In the genomic region with DNA sequence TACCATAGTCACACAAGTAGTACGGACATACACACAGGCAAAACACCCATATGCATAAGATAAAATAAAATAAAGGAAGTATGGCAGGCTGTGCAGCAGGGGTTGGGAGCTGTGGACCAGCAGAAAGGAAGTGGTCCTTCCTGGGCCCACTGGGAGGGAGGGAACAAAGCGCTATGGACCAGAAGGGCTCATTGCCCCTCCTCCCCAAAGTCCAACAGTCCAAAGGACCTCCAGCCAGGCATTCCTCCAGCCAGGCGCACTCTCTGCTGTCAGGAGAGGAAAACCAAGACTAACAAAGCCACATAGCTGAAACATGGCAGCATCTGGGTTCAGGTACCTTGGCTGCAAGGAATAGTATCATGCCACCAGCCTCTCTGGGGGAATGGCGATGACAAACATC, we compare ENCODE assay signal across 20 mouse cellular contexts. TPM values are rescaled to one million over a fixed set of nuclear protein-coding genes. Genes with fewer than 3 reads are reported as not detected.
A peak's percentile ranks its signal among the peaks of the same experiment; 100 is the strongest.
DNase-seq lines count a peak whose midpoint lies in the region; ATAC-seq lines count a peak whose summit lies in the region.
"Had no signal": no experiment of that assay in that cellular context is flagged by ENCODE, and none has a peak within 500 bp of the region (broad histone marks: within the 10 kb centered on the region; RNA-seq: fewer than 3 reads in every experiment).

No protein-coding gene starts in this region.

- H3K4me3 ChIP-seq in kidney, embryonic 16.5 days (ENCODE audit: low read length) = no peak overlapping the region
- H3K4me3 ChIP-seq in liver, embryonic 12.5 days = no peak overlapping the region
- no peak overlapping the region for H3K4me3 ChIP-seq in liver, embryonic 11.5 days (ENCODE audit: low read depth, low read length)
- H3K4me3 ChIP-seq: embryonic facial prominence, embryonic 15.5 days; erythroblast, embryonic 14.5 days; forebrain, embryonic 10.5 days; gastrocnemius, adult 2 months; heart, embryonic 12.5 days; hindbrain, embryonic 10.5 days had no signal

- no peak for ATAC-seq in kidney, embryonic 16.5 days (ENCODE audit: low FRiP score, low TSS enrichment)
- 0 out of 2 replicates have a peak, but pooled peaks have one; percentile 10 for ATAC-seq in liver, embryonic 12.5 days
- ATAC-seq in liver, embryonic 11.5 days (replicated peaks; ENCODE audit: low FRiP score) = no peak
- no peak for ATAC-seq in activated CD4-positive, CD25-positive, alpha-beta regulatory T cell, adult 4 months
- ATAC-seq: forebrain, embryonic 14.5 days had no signal

- 79% methylated on average over 4 of the region's 4 CpGs for WGBS in kidney, embryonic 16.5 days
- 51% methylated on average over 4 of the region's 4 CpGs for WGBS in liver, embryonic 12.5 days (ENCODE audit: insufficient replicate concordance)
- WGBS in liver, embryonic 11.5 days = 65% methylated on average over 4 of the region's 4 CpGs

- no peak overlapping the region for H3K4me2 ChIP-seq in kidney, embryonic 16.5 days (replicated peaks; ENCODE audit: low read depth, low read length)
- no peak overlapping the region for H3K4me2 ChIP-seq in liver, embryonic 12.5 days
- H3K4me2 ChIP-seq in liver, embryonic 11.5 days = no peak overlapping the region
- H3K4me2 ChIP-seq: embryonic facial prominence, embryonic 15.5 days; heart, embryonic 12.5 days; hindbrain, embryonic 14.5 days had no signal

- H3K9ac ChIP-seq in kidney, embryonic 16.5 days (replicated peaks; ENCODE audit: low read length) = no peak overlapping the region
- no peak overlapping the region for H3K9ac ChIP-seq in liver, embryonic 12.5 days
- H3K9ac ChIP-seq in liver, embryonic 11.5 days (ENCODE audit: low read depth, low read length) = no peak overlapping the region
- H3K9ac ChIP-seq: embryonic facial prominence, embryonic 15.5 days; heart, embryonic 12.5 days; hindbrain, embryonic 14.5 days had no signal

- no peaks in the 10 kb centered on the region for H3K36me3 ChIP-seq in kidney, embryonic 16.5 days (ENCODE audit: insufficient read depth, low read length)
- no peaks in the 10 kb centered on the region for H3K36me3 ChIP-seq in liver, embryonic 12.5 days
- no peaks in the 10 kb centered on the region for H3K36me3 ChIP-seq in liver, embryonic 11.5 days (ENCODE audit: control insufficient read depth, insufficient read depth, low read length)
- H3K36me3 ChIP-seq: embryonic facial prominence, embryonic 15.5 days; forebrain, embryonic 10.5 days; heart, embryonic 12.5 days; hindbrain, embryonic 10.5 days had no signal

- H3K27ac ChIP-seq in kidney, embryonic 16.5 days (ENCODE audit: low read length) = no peak overlapping the region
- H3K27ac ChIP-seq in liver, embryonic 12.5 days = no peak overlapping the region
- H3K27ac ChIP-seq in liver, embryonic 11.5 days (ENCODE audit: low read depth, low read length) = no peak overlapping the region
- H3K27ac ChIP-seq: embryonic facial prominence, embryonic 15.5 days; forebrain, embryonic 10.5 days; gastrocnemius, adult 2 months; hindbrain, embryonic 10.5 days; hindbrain, embryonic 14.5 days had no signal

- DNase-seq in kidney, adult 8-10 months = peak; percentile 23 to 39
- DNase-seq in liver, embryonic 11.5 days (ENCODE audit: low spot score) = no peak
- peak; percentile 42 to 57 for DNase-seq in kidney, postnatal 36 days
- DNase-seq in urinary bladder, postnatal 10 days (ENCODE audit: low spot score) = no peak
- DNase-seq: adrenal gland, postnatal 14 days; cerebellum, adult 11-12 months; cerebellum, postnatal 10 days; gastrocnemius, adult 2 months; gastrocnemius, postnatal 25 days had no signal

- no peaks in the 10 kb centered on the region for H3K9me3 ChIP-seq in kidney, embryonic 16.5 days (ENCODE audit: low read length)
- H3K9me3 ChIP-seq in liver, embryonic 12.5 days (replicated peaks) = no peaks in the 10 kb centered on the region
- no peaks in the 10 kb centered on the region for H3K9me3 ChIP-seq in liver, embryonic 11.5 days (ENCODE audit: control insufficient read depth, low read length)
- H3K9me3 ChIP-seq: embryonic facial prominence, embryonic 15.5 days; forebrain, embryonic 10.5 days; heart, embryonic 12.5 days; hindbrain, embryonic 10.5 days had no signal

- H3K27me3 ChIP-seq in kidney, embryonic 16.5 days (ENCODE audit: insufficient read depth, low read length) = no peaks in the 10 kb centered on the region
- H3K27me3 ChIP-seq in liver, embryonic 12.5 days (replicated peaks) = peaks cover 15% of the 10 kb centered on the region
- no peaks in the 10 kb centered on the region for H3K27me3 ChIP-seq in liver, embryonic 11.5 days (replicated peaks; ENCODE audit: control insufficient read depth, insufficient read depth, low read length)
- H3K27me3 ChIP-seq: embryonic facial prominence, embryonic 15.5 days had no signal

- no peaks in the 10 kb centered on the region for H3K4me1 ChIP-seq in kidney, embryonic 16.5 days (ENCODE audit: insufficient read depth, low read length)
- H3K4me1 ChIP-seq in liver, embryonic 12.5 days = peaks cover 8% of the 10 kb centered on the region
- H3K4me1 ChIP-seq in liver, embryonic 11.5 days (replicated peaks; ENCODE audit: control insufficient read depth, insufficient read depth, low read length) = no peaks in the 10 kb centered on the region
- H3K4me1 ChIP-seq: embryonic facial prominence, embryonic 15.5 days had no signal

RNA-seq across cellular contexts. Expression of a gene that starts 12.6 kb away (rescaled TPM):
- polyA plus RNA-seq in kidney, embryonic 16.5 days (2015; fragmentation: Nextera tagmentation; extraction: Ambion mirVana) = 2.8 and 3.8 TPM in 2 replicates
- 0.35 and 0.42 TPM in 2 replicates for polyA plus RNA-seq in liver, embryonic 12.5 days (2016; fragmentation: Nextera tagmentation; extraction: Ambion mirVana)
- polyA plus RNA-seq in liver, embryonic 11.5 days (2014; fragmentation: Nextera tagmentation; extraction: Ambion mirVana) = 0.26 and 0.27 TPM in 2 replicates
- polyA plus RNA-seq in activated CD4-positive, CD25-positive, alpha-beta regulatory T cell, adult 4 months (2017; shearing (Covaris generic)) = under 1 TPM in 1 of 2 experiments, not detected in 1; 0.14 TPM
- polyA plus RNA-seq: erythroblast, embryonic 14.5 days had no signal

RNA-seq across cellular contexts. Expression of a gene that starts 25.4 kb away (rescaled TPM):
- 46.3 and 57.9 TPM in 2 replicates for polyA plus RNA-seq in kidney, embryonic 16.5 days (2015; fragmentation: Nextera tagmentation; extraction: Ambion mirVana)
- polyA plus RNA-seq in liver, embryonic 12.5 days (2016; fragmentation: Nextera tagmentation; extraction: Ambion mirVana) = 7.8 and 8.1 TPM in 2 replicates
- polyA plus RNA-seq in liver, embryonic 11.5 days (2014; fragmentation: Nextera tagmentation; extraction: Ambion mirVana) = 10.3 and 14.3 TPM in 2 replicates
- polyA plus RNA-seq in activated CD4-positive, CD25-positive, alpha-beta regulatory T cell, adult 4 months (2017; shearing (Covaris generic)) = 1 to 10 TPM; 1.9 to 3.2 TPM
- polyA plus RNA-seq: erythroblast, embryonic 14.5 days had no signal

RNA-seq across cellular contexts. Expression of a gene that starts 33.7 kb away (rescaled TPM):
- polyA plus RNA-seq in kidney, embryonic 16.5 days (2015; fragmentation: Nextera tagmentation; extraction: Ambion mirVana) = 0.22 TPM in 1 of 2 replicates, not detected in the other
- not detected in 2 replicates for polyA plus RNA-seq in liver, embryonic 12.5 days (2016; fragmentation: Nextera tagmentation; extraction: Ambion mirVana)
- polyA plus RNA-seq in liver, embryonic 11.5 days (2014; fragmentation: Nextera tagmentation; extraction: Ambion mirVana) = 0.14 TPM in 1 of 2 replicates, not detected in the other
- polyA plus RNA-seq in activated CD4-positive, CD25-positive, alpha-beta regulatory T cell, adult 4 months (2017; shearing (Covaris generic)) = not detected
- polyA plus RNA-seq: embryonic facial prominence, embryonic 11.5 days; embryonic facial prominence, embryonic 15.5 days; erythroblast, embryonic 14.5 days; forebrain, embryonic 10.5 days; forebrain, embryonic 14.5 days; heart, embryonic 12.5 days; hindbrain, embryonic 14.5 days had no signal

RNA-seq across cellular contexts. Expression of a gene that starts 45.6 kb away (rescaled TPM):
- 56.3 and 70.9 TPM in 2 replicates for polyA plus RNA-seq in kidney, embryonic 16.5 days (2015; fragmentation: Nextera tagmentation; extraction: Ambion mirVana)
- 34.3 and 34.8 TPM in 2 replicates for polyA plus RNA-seq in liver, embryonic 12.5 days (2016; fragmentation: Nextera tagmentation; extraction: Ambion mirVana)
- 18.6 and 21.0 TPM in 2 replicates for polyA plus RNA-seq in liver, embryonic 11.5 days (2014; fragmentation: Nextera tagmentation; extraction: Ambion mirVana)
- polyA plus RNA-seq in activated CD4-positive, CD25-positive, alpha-beta regulatory T cell, adult 4 months (2017; shearing (Covaris generic)) = 1 to 10 TPM; 1.0 to 1.5 TPM

Comparison
In these comparisons a context has a peak if more than half of its experiments do, and no peak if none do; other contexts are left out.
1. DNase-seq: peak in kidney, adult 8-10 months (2 of 2) and kidney, postnatal 36 days (2 of 2); none in liver, embryonic 11.5 days (single experiment) and urinary bladder, postnatal 10 days (single experiment).